Mouse (Mus musculus): Measurements from ENCODE around the gene Rhox11. TPM values are rescaled to one million over a fixed set of nuclear protein-coding genes. Genes with fewer than 3 reads are reported as not detected.
"Not testable (repeated sequence)": the region's sequence is repeated elsewhere in the genome, so short reads cannot be mapped to it uniquely, and the experiment has no call there.

Gene Rhox11
- total RNA-seq (2014; fragmentation: Nextera tagmentation) (not detected in 2 replicates), total RNA-seq (2017) (not detected in 2 replicates)

DNA sequence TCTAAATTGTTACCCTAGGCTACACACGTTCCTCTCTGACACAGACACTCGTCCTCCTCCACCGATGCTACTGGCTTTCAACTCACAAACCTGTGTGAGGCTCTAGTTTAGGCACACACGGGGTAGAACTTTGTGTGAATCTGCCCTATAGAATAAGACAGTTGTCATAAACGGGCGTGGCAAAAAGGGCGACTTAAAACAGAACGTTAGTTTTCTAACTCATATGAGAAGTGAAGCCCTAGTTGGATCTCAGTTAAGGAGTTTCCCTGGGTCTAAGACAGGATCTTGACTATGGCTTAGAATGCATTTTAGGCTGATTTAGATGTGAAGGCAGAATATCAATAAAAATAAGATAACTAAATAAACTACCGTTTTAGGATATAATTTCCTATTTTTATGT is at the start of gene Rhox11:
Gene Rhox11, minus strand, starts transcription at position 101 of the 400 bp plus-strand sequence.
- ATAC-seq (replicated peaks; ENCODE audit: poor library complexity, severe bottlenecking), result no peak

DNA sequence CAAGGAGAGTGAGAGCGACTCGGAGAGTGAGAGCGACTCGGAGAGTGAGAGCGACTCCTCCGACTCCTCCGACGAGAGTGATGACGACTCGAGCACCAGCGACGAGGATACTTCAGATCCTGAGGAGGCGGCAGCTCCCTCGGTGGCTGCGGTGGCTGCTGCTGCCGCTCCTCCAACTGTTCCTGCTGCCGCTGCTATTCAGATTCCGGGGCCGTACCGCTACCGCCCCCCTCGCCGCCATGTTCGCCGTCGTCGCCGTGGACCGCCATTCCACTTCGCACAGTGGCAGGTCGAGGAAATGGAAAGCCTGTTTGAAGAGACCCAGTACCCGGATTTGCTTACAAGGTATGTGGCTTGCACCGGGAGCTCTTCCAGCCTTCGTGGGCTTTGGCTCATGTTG is 36.5 kb upstream of the Rhox11 start:
- ATAC-seq (replicated peaks; ENCODE audit: poor library complexity, severe bottlenecking), result no peak

DNA sequence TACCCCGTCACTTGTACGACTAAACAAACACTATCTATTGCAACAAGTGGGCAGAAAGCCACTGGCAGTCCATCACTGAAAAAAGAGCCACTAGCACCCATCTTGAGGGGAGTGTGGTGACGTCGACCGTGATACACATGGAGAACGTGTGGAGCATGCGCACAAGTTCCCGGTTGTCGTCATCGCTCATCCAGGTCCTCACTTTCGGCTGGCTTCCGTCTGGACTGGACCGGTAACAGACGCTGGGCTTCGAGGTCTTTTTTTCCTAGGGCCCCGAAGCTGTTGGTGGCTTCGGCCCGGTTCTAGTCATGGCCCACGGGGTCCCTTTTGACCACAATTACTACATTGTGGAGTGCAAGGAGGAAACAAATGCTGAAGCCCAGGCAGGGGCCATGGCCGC is 36.0 kb upstream of the Rhox11 start, which contains the start of gene Rhox13:
Gene Rhox13, plus strand, starts transcription at position 238 of the 400 bp plus-strand sequence.
- ATAC-seq (replicated peaks; ENCODE audit: poor library complexity, severe bottlenecking), result no peak

DNA sequence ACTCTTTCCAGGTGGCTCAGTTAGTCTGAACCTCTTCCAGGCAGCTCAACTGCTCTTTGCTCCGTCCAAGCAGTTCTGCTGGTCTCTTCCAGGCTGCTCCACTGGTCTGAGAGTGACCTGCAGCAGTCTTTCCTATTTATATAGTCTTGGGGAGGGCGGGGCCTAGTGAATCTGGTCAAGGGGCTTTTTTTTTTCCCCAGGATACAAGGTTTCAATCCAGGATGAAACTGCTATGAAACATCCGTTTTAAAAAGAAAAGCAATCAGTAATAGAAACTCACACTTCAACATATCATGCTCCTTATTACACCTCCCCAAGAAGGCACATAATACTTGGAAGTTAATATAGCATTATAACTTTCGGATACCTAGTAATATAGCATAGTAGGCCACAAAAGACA is 25.9 kb upstream of the Rhox11 start, which contains the start of gene Rhox12:
Gene Rhox12, minus strand, starts transcription at position 101 of the 400 bp plus-strand sequence.
- ATAC-seq (replicated peaks; ENCODE audit: poor library complexity, severe bottlenecking), result no peak

DNA sequence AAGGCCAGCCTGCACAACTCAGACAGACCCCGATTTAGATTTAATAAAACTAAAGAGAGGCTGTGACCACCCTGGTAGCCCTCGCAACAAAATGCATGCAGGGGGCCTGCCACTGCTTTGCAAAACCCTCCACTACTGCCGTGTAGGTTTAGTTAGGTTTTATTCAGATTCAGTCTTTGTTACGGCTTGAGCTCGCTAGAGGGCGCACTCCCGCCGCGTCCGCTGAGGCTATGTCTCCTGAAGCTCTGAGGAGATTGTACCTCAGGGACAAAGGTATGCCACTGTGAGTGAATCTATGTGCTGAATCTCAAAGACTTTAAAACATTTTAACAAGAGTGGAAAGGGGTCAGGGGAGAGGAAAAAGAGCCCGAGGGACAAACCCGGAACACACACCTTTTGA is 715 bp downstream of the Rhox11 start:
- no peak for ATAC-seq (replicated peaks; ENCODE audit: poor library complexity, severe bottlenecking)

DNA sequence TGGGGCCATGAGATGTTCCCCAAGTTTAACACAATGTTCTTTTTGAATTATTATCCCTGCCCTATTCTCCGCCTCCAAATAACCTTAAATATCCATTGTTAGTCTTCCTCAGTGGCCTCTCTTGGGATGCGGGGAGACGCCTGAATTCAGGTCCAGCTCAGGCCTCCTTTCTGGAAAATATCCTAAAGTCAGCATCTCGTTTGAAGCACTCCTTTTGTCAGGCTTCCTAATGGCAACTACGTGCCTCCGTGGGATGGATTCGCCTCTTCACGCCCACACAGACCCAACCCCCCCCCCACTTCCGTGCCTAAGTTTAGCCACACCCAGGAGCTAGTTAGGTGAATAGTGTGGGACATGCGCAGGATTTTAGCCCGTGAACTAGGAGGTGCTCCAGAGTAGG is 18.8 kb downstream of the Rhox11 start, which contains the start of gene Rhox10:
Gene Rhox10, plus strand, starts transcription at position 301 of the 400 bp plus-strand sequence.
- ATAC-seq (replicated peaks; ENCODE audit: poor library complexity, severe bottlenecking), result no peak

DNA sequence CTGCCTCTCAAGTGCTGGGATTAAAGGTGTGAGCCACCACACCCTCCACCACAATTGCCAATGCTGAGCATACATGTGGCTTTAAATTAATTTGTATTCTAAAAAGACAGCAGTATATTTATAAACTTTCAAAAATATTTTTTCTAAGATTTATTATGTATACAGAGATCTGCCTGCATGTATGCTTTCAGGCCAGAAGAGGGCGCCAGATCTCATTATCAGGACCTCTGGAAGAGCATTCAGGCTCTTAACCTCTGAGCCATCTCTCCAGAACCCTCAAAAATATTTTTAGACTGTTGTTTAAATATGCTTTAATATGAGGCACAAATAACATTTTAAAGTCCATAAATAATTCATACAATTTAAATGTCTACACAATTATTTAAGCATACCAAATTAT is 23.4 kb downstream of the Rhox11 start:
- no peak for ATAC-seq (replicated peaks; ENCODE audit: poor library complexity, severe bottlenecking)

DNA sequence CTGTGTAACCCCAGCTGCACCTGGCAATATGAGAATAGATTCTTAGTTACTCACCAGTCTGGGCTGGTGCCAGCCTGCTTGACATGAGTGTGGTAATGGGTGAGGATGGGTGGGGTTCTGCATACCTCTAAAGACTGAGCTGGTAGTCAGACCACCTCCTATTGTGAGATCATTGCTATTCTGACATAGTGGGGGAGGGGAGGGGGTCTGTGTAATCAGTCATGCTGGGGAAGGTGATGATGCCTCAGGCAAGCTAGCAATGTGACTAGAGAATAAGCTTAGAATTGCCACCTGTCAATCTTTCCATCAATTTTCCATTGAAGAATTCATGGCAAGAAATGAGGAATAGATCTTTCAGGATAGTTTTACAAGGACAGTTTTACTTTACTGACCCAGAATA is 41.9 kb downstream of the Rhox11 start, which contains the start of gene Btg1-ps2:
Gene Btg1-ps2, minus strand, starts transcription at position 101 of the 400 bp plus-strand sequence.
- ATAC-seq (replicated peaks; ENCODE audit: poor library complexity, severe bottlenecking), result not testable (repeated sequence)

DNA sequence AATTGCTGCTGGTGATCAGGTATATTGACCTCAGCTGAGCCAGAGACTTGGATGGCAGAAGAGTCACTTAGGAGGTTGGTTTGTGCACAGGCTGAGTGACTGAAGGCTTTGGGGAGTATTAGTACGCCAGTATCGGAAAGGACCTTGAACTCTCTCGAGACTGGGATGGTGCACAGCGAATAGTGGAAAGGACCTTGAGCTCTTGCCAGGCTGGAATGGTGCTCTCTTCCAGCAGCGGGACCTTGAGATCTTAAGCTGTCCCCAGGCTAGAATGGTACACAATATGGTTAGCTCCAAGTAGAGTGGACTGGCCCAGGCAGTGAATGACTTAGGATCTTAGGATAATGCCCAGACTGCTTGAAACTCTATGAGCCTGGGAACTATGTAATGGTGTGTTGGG is 45.3 kb downstream of the Rhox11 start:
- ATAC-seq (replicated peaks; ENCODE audit: poor library complexity, severe bottlenecking), result no peak

DNA sequence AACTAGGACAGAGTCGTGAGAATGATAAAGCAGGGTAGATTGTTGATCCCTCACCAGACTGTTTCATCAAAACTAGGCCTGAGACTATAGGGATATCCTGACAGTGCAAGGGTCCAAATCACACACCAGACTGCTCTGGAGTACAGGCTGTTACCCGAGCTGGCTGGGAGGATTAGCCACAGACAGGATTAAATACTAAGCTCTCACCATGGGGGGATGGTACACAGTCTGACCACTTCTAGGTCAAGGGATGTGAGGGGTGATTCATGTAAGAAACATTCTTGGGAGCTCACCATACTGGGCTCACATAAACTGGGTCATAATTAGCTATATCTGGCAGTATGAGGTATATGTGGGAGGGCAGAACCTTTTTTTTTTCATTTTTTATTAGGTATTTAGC is 51.1 kb downstream of the Rhox11 start:
- ATAC-seq (replicated peaks; ENCODE audit: poor library complexity, severe bottlenecking), result no peak

Other genes with a start within 250 kb of the Rhox11 start
- 0.21 TPM in 1 of 2 replicates, not detected in the other for gene Rhox8, start 206.2 kb downstream of the Rhox11 start, total RNA-seq (2014; fragmentation: Nextera tagmentation)
- not detected in 2 replicates for gene Rhox8, start 206.2 kb downstream of the Rhox11 start, total RNA-seq (2017)
- gene Rhox7b, start 187.9 kb downstream of the Rhox11 start, total RNA-seq (2014; fragmentation: Nextera tagmentation), result not detected in 2 replicates
- gene Rhox7b, start 187.9 kb downstream of the Rhox11 start, total RNA-seq (2017), result not detected in 2 replicates
- gene Rhox9, start 183.4 kb downstream of the Rhox11 start, total RNA-seq (2014; fragmentation: Nextera tagmentation), result not detected in 2 replicates
- gene Rhox9, start 183.4 kb downstream of the Rhox11 start, total RNA-seq (2017), result not detected in 2 replicates
- not detected in 2 replicates for gene Btg1-ps1, start 66.3 kb downstream of the Rhox11 start, total RNA-seq (2014; fragmentation: Nextera tagmentation)
- not detected in 2 replicates for gene Btg1-ps1, start 66.3 kb downstream of the Rhox11 start, total RNA-seq (2017)
- not detected in 2 replicates for gene Btg1-ps2, start 42.0 kb downstream of the Rhox11 start, total RNA-seq (2014; fragmentation: Nextera tagmentation)
- not detected in 2 replicates for gene Btg1-ps2, start 42.0 kb downstream of the Rhox11 start, total RNA-seq (2017)
- not detected in 2 replicates for gene Rhox10, start 18.7 kb downstream of the Rhox11 start, total RNA-seq (2014; fragmentation: Nextera tagmentation)
- not detected in 2 replicates for gene Rhox10, start 18.7 kb downstream of the Rhox11 start, total RNA-seq (2017)
- not detected in 2 replicates for gene Rhox12, start 25.8 kb upstream of the Rhox11 start, total RNA-seq (2014; fragmentation: Nextera tagmentation)
- not detected in 2 replicates for gene Rhox12, start 25.8 kb upstream of the Rhox11 start, total RNA-seq (2017)
- not detected in 2 replicates for gene Rhox13, start 36.1 kb upstream of the Rhox11 start, total RNA-seq (2014; fragmentation: Nextera tagmentation)
- gene Rhox13, start 36.1 kb upstream of the Rhox11 start, total RNA-seq (2017), result not detected in 2 replicates
- gene Zbtb33, start 104.7 kb upstream of the Rhox11 start, total RNA-seq (2014; fragmentation: Nextera tagmentation), result 14.4 and 20.8 TPM in 2 replicates
- gene Zbtb33, start 104.7 kb upstream of the Rhox11 start, total RNA-seq (2017), result 15.8 and 21.2 TPM in 2 replicates
- gene Tmem255a, start 167.3 kb upstream of the Rhox11 start, total RNA-seq (2014; fragmentation: Nextera tagmentation), result not detected in 2 replicates
- 0.26 TPM in 1 of 2 replicates, not detected in the other for gene Tmem255a, start 167.3 kb upstream of the Rhox11 start, total RNA-seq (2017)
- gene Atp1b4, start 231.0 kb upstream of the Rhox11 start, total RNA-seq (2014; fragmentation: Nextera tagmentation), result not detected in 2 replicates
- not detected in 2 replicates for gene Atp1b4, start 231.0 kb upstream of the Rhox11 start, total RNA-seq (2017)

Data from granulocyte monocyte progenitor cell, adult 5-6 weeks (primary cell).